Mouse (Mus musculus) heart, adult 18-20 months (tissue): ENCODE results near the gene 2310030G06Rik. TPM values are rescaled to one million over a fixed set of nuclear protein-coding genes. Genes with fewer than 3 reads are reported as not detected.

Experiments used
- DNase-seq, 2 experiments: peaks; one replicate each; pipeline ENCODE4 v3.0.0; 2021 to 2022; ENCODE audit warnings: mixed read lengths in 1 of 2
- total RNA-seq, 2 experiments: library from RNA; stranded (reverse); gene quantifications; 2 replicates each; pipeline ENCODE4 v1.2.3; 2021

2310030G06Rik gene
- total RNA-seq, 2 experiments from 2014 or later, result 2.2 to 2.6 TPM

DNA sequence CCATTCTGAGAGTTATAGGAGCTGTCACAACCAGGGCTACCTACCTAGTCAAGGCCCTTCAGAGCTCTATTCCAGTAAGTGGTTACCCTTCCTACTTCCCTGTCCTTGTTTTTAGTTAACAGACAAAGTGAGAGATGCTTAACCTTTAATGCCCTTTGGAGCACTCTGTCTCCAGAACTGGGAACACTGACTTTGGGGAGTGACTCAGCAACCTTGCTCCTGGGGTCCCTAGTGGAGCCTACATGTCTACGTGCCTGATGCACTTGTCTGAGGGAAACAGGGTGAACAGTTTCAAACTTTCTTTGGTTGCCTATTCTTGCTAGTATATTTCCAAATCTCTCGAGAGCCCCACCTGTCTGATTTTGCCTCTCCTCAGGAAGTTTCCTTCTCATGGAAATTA, 3.6 kb downstream of the 2310030G06Rik start:
- DNase-seq, result no peak

DNA sequence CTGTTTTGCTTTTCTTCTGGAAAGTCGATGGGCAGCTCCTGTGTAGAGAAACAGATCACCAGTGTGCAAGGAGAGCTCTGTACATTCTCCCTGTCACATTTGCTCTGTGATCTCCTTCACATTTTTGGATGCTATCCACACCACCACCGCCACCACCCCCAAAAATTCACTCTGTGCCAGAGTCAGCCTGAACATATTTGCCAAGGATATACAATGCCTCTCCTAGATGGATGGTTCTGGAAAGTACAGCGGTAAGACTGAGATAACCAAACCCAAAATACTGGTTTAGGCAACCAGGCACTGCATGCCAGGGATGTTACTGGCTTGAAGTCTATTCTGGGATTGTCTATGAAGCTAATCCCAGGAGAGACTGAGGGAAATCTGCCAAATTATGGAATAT, 4.1 kb downstream of the 2310030G06Rik start:
- DNase-seq, result no peak

DNA sequence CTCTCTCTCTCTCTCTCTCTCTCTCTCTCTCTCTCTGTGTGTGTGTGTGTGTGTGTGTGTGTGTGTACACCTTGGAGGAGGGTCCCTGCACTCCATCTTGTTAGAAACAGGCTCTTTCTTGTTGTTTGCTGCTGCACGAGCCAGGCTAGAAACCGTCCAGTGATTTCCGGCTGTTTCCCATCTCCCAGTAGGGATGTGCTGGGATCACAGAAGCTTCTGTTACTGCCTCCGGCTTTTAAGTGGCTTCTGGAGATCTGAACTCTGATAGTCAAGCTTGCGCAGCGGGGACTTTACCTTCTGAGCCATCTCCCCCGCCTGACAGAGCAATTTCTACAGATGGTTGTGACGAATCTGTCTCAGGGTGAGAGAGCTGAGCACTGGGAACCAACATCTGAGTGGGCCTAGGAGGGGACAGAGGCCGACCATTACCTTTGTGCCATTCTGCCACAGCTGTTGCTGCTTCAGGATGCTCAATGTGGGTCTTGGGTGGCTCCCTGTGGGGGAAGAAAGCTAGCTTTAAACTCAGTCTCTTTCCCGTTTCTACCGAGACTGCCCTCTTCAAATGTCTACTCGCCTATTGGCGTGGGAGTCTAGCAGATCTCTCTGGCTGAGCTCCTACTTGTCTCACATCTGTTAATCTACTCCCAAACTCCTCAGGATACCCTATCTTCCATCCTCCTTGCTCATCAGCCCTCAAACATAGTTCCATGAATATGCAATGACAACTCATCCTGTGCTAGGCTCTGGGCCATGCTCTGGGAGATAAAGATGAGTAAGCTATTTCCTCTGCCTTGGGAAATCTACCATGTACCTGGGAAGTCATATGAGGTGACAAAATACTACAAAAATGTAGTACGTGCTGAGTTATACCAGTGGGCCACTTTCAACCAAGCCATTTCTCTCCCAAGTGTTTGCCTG, 5.2 kb downstream of the 2310030G06Rik start:
- DNase-seq, result no peak

DNA sequence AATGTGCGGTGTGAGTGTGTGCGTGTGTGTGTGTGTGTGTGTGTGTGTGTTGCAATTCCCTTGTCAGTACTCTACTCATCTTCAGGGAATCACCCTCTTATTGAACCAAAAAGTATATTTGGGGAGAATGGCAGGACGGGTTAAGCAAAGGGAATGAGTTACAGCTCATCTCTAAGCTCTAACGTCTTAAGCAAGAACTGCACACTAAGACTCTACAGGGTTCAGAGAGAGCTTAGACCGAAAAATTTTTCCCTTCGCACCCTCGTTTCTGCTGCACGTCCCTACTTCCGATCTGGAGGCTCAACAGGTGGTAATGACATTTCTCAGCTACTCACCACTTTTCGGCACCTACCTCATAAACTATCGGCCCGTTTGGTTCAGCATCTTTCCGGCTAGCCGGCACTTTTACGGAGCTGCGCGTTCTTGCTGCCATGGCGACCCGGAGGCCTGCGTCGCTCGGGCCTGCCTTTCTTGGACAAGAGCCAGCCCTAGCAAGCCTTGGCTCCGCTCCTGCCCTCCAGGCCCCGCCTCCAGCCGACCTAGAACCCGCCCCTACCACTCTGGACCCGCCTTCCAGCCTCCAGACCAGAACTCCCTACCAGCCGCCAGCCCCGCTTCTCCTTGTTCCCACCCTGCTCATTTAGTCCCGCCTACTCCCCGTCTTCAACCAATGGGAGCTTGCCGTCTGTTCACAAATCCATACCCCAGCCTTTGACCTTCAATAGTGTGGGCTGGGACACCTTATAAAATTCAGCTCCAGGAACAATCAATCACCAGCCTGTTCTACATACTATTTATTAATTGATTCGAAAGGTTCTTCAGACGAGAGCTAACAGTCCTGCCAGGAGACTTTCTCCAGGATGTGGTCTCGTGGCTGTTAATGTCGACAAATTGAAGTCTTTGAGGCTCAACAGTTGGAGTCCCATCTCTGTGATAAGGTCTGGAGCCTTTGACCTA, 7.1 kb downstream of the 2310030G06Rik start, which contains the start of gene Dixdc1:
Gene Dixdc1, minus strand, starts transcription at position 604 of the 957 bp plus-strand sequence.
- peak; percentile 95 to 96 for DNase-seq

DNA sequence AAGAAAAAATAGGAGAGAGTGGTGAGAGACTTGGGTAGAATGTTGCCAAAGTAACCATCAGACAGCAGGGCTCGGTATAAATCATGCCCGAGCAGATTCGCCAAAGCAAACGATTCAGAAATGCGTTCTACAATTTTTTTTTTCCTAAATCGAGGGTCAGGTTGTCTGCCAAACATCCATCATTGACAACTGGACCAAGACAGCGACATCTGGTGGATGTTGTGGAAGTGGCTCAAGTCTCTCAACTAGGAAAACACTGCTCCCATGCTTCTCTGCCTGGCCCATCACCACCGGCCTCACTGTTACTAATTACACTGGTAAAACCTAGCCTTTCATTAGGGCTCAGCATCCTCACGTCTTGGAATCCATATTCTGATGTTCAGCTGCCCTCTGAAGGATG, 11.3 kb downstream of the 2310030G06Rik start:
- peak; percentile 67 to 82 for DNase-seq

DNA sequence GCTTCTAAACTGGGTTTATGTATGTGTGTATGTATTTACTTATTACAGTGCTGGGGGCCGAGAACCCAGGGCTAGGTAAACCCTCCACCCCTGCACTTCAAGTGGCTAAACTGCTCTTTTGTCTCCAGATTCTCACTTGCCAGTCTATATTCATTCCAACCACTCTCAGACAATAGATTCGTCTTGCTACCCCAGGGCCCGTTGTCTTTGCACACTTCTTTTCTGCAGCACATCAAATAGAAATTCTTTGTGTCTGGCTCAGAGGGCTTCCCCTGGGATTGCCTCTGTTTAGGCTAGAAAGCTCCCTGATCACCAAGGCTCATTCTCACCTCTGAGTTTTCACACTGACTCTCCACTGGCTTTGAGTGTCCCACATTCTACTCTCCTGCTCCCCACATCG, 13.8 kb downstream of the 2310030G06Rik start:
- no peak for DNase-seq

DNA sequence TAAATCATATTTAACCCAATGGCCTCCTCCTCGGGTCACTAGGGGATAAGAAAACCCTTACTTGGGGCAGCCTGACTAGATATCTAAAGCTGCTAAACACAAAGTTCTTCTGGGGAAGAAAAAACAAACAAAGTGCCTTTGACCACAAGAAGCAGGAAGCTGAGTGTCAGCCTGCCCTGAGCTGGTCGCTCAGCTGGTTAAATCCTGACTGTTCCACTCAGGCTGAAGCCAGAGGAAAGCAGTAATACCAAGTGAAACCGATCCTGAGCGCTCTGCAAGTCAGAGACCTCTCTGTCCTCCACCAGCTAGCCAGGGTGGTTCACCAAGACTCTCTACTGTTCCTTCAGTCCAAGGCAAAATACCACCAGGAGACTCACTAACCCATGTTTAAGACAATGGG, 16.7 kb downstream of the 2310030G06Rik start:
- no peak for DNase-seq

DNA sequence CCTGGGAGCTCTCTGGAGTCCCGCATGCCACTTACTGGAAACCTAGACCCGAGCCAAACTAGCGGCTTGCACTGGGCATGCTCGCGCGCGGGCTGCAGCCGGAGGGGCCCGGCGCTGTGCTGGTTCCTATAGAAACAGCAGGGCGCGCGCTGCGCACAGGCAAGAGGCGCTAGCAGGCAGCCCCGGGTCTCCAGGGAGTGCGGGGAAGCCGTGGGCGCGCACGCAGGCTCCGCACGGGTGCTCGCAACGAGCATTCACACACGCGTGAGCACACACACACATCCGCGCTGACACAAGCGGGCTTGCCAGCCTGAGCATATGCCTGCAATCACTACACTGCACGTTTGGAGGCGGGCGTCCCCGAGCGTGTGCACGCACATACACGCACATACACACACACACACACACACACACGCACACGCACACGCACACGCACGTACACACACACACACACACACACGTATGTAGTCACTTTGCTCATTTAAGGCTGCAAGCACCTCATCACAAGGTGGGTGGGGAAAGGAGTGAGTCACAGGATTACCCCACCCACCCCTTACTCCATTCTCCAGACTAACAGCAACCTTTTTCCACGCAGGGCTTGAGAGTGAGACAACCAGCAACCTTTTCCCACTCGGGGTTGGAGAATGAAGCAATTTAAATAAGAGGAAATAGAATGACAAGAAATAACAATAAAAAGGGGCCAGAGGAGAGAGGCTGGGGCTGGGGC, 18.2 kb downstream of the 2310030G06Rik start:
- peak; percentile 69 to 70 for DNase-seq

DNA sequence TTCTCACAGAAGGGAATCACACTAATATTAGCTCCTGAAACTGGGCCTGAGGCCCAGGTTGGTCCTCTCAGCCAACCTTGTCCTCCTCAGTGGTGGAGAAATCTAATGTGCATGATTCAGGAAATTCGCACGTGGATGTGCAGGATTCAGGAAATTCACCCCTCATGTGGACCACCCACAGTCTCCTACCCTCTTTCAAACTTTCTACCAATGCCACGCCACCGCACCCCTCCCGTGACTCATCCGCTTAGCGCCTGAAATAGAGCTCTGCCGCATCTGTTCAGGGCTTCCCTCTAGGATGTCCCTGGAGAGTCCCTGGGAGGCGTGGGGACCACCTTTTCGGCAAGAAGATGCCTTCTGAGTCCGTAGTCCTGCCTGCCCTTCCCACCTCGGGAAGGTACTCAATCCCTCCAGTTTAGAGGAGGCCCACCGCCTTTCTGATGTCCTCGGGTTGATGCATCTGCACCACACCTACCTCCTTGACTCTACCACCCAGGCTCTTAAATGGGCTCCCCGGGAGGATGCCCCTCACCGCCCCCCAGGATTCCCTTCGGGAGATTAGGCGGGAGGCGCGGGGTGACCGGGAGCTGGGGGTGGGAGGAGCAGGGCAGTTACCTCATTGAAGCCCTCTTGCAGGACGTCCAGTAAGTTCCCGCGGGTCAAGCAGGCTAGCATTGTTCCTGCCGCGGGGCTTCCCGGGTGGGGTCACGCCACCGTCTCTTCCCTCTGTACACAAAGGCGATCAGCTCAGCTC, 19.0 kb downstream of the 2310030G06Rik start:
- peak; percentile 32 to 48 for DNase-seq

DNA sequence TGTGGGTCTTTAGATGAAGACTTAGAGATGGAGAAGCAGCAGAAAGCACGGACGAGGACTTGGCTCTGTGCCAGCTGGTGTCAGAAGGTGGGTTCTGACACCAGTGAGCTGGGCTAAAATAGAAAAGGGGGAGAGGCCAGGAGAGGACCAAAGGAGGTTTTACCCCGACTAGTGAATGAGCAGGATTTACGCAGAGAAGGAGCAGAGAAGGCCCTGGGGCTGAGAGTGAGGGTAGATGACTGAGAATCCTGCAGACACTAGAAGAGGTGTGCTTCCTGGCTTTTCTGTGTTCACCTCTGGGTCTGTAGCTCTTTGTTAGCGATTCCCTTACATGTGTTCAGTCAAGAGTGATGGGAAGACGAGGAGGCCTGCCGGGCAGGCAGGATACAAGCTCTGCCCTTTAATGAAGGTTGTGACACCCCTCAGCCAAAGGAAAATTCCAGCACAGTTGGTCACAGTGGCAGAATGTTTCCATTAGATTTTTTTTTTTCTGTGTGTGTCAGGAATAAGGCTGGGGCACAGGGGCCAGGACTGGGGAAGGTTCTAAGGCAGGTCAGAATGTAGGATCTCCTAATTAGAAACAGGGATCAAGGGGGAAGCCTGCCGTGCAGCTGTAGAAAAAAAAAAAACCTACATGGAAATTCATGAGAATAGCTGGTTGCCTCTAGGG, 20.3 kb downstream of the 2310030G06Rik start:
- DNase-seq, result peak in 1 of 2 experiments; percentile 27

DNA sequence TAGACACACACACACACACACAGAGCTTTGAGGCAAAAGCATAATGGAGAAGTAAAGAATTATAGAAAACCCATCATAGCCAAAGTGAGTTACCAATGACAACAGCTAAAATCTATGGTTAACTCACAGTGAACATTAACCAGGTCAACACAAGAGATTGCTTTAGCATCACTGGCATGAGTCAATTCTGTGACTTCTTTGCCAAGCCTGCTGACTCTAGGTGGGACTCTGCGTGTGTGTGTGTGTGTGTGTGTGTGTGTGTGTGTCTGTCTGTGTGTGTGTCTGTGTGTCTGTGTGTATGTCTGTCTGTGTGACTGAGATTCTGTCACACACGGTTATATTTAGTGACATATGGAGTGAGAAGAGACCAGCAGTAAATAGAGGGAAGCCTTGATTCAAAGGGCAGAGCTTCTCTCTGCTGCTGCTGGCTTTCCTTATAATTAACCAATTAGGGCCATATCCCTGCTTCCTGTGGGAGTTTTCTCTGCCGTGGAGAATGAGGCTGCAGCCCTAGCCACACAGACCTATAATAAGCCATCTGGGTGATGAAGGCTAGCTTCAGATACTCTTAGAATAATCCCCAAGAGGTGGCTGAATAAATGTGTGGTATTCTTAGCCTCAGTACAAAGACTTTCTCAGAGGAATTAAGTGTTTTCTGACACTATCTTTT, 21.5 kb downstream of the 2310030G06Rik start:
- no peak for DNase-seq

DNA sequence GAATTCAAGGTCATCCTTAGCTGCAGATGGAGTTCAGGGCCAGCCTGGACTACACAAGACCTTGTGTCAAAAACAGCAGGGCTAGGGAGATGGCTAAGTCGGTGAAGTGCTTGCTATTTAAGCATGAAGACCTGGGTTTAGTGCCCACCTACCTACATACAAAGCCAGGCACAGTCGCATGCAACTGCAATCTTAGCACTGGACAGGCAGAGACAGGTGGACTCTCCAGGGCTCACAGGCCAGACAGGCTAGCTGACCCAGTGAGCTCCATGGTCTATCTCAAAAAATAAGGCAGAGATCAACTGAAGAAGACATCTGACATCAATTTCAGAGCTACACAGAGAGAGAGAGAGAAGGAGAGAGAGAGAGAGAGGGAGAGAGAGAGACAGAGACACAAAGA, 22.2 kb downstream of the 2310030G06Rik start:
- DNase-seq, result no peak

DNA sequence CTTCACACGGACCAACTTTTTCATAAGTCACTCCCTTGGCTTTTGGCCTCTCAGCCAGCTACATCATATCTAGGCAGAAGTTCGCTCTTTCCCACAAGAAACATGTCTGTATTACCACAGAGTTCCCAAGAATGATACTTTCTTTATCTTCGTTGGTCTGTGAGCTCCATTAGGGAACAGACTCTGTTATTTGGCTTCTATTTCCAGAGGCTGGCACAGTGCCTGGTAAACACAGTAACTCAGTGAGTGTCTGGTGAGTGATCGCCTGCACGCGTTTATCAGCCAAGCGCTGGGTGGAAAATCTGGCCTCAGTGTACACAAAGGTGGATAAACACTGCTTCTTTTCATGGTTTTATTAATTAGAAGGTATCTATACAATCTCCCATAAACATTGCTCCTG, 22.9 kb downstream of the 2310030G06Rik start:
- peak; percentile 90 to 92 for DNase-seq

DNA sequence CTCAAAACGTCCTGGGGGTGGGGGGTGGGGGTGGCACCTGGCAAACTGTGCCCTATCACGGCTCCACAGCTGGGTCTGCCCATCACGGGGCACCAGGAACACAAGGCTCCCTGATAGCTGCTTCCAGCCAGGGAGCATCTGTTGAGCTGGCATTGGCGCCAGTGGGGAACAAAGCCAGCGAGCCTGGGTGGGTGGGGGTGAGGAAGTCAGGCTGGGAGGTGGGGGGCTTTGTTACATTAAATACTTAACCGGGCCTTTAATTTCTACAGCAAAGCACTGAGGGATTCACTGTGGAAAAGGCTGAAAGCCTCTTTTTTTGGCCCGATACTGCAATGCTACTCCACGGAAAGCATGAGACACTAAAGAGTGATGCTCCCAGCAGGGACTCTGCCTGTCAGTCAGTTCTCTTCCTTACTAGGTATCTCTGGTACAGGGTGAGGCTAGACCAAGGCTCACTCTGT, 23.9 kb downstream of the 2310030G06Rik start:
- DNase-seq, result peak in 1 of 2 experiments; percentile 51

DNA sequence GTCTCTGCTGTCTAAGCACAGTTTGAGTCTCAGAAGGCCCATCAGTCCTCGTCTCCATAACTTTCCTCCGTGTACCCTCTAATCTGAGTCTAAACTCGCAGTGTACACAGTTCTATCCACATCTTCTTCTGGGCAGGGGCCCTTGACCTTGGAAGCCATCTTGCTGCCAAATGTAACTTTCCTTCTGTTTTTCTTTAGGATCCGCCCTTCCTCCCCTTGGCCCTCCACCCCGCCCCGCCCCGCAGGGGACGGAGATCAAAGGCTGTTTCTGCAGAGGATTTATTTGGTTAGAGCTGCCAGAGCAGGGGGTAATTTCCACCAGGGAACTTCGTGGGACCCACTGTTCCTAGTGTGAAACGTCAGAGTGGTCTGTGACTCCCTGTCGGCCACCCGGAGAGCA, 25.3 kb downstream of the 2310030G06Rik start:
- peak; percentile 43 to 60 for DNase-seq

DNA sequence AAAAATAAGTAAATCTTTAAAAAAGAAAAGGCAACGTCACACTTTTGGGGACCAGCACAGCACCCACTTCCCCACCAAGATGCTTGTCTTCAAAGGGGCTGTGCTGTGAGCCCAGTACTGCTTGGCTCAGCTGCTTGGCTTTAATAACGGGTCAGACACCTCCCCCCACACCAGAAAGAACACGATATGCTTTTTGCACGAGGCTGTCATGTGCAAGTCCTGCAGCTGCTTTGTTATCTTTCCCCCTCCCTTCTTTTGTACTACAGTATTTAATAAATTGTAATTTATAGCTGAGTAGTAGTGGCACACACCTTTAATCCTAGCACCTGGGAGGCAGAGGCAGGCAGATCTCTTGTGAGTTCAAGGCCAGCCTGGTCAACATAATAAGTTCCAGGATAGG, 27.5 kb downstream of the 2310030G06Rik start:
- no peak for DNase-seq

DNA sequence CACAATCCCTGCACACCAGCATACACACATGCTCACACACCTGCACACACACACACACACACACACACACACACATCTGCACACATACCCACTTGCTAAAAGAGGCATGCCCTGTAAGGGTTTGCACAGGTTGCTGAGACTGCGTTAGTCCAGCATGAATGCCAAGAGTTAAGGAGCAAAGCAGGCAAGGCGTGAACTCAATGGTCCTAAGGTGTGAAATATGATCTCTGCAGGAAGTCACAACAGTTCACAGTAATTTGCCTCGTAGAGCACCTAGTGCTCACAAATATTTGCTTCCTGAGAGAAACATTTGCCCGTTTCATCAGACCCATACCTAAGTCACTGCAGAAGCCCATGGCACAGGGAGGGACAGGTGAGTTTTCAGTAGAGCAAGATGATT, 32.1 kb downstream of the 2310030G06Rik start:
- DNase-seq, result no peak

DNA sequence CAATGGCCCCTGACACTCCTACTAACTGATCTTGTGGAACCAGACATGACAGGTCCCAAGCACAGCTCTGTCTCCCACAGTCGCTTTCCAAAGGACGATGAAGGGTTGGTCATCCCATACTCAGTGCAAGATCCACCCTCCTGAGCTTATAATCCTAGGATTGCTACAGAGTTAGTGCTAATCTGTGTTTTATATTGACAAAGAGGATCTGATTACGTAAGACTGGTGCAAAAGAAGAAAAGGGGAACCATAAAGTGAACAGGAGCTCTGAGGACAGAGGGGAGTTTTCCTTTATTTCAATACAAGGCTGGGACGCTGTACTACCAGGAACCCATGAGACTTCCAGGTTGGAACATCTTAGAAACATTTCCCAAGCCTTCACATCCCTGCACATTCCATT, 35.0 kb downstream of the 2310030G06Rik start:
- no peak for DNase-seq

DNA sequence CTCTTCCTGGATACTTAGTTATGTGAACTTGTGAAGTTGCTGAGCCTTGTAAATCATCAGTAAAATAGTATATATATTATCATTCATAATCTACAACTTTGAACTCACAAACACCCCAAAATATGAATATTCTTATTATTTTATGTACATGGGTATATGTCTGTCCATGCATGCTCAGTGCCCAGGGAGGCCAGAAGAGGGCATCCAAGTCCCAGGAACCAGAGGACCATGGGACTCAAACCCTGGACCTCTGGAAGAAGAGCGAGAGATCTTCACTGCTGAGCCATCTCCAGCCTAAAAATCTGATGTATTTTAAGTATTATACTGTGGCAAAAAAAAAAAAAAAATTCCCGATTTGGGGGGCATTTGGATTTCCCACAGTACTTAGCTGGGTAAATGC, 37.2 kb downstream of the 2310030G06Rik start:
- peak in 1 of 2 experiments; percentile 64 for DNase-seq

DNA sequence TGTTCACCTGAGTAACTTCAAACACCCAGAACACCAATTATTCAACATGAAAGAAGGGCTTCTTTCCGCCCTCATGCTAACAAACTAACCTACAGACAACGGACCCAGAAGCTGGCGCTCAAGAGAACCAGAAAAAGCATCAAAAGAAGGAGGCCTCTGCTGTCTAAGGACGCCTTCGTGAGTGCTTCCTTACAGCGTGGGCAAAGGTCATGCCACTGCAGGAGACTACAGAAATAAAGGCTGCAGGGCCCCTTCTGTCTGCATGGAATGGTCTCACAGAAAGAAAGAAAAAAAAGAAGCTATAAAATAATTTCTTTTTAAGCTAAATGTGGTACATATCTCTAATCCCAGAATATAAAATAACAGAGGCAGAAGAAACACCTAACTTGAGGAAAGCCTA, 41.4 kb downstream of the 2310030G06Rik start:
- DNase-seq, result no peak
